Mouse (Mus musculus) kidney, embryonic 15.5 days (tissue): ENCODE data around the gene Ccpg1. TPM values are rescaled to one million over a fixed set of nuclear protein-coding genes. Genes with fewer than 3 reads are reported as not detected.

ENCODE experiments used
- ATAC-seq: fragments of 200-750 bp; cut with Nextera tagmentation; replicated peaks from 2 replicates; pipeline ENCODE4 v1.8.0; 2017; ENCODE audit warnings: moderate TSS enrichment; ENCODE audit not compliant: low FRiP score
- H3K27ac ChIP-seq: fragments of 300-500 bp; sonication (generic); 2 replicates; pipeline ENCODE4 v1.5.1; 2015; ENCODE audit warnings: mild to moderate bottlenecking, inconsistent platforms
- H3K27me3 ChIP-seq: fragments of 300-500 bp; sonication (generic); 2 replicates; pipeline ENCODE4 v1.6.1; 2015; ENCODE audit warnings: inconsistent platforms
- H3K36me3 ChIP-seq: fragments of 300-500 bp; sonication (generic); 2 replicates; pipeline ENCODE4 v1.6.1; 2015; ENCODE audit warnings: inconsistent platforms
- H3K4me1 ChIP-seq: fragments of 300-500 bp; sonication (generic); 2 replicates; pipeline ENCODE4 v1.6.1; 2015; ENCODE audit warnings: inconsistent platforms
- H3K4me2 ChIP-seq: fragments of 300-500 bp; sonication (generic); 2 replicates; pipeline ENCODE4 v1.6.1; 2015; ENCODE audit warnings: moderate library complexity, mild to moderate bottlenecking, inconsistent platforms
- H3K4me3 ChIP-seq: fragments of 300-500 bp; sonication (generic); replicated peaks from 2 replicates; pipeline ENCODE4 v1.5.1; 2015; ENCODE audit warnings: mild to moderate bottlenecking, inconsistent platforms
- H3K9ac ChIP-seq: fragments of 300-500 bp; sonication (generic); 2 replicates; pipeline ENCODE4 v1.6.1; 2015; ENCODE audit warnings: mild to moderate bottlenecking, inconsistent platforms
- H3K9me3 ChIP-seq: fragments of 300-500 bp; sonication (generic); replicated peaks from 2 replicates; pipeline ENCODE4 v1.6.1; 2016; ENCODE audit warnings: inconsistent platforms
- WGBS: fragments of 180-500 bp; shearing (Covaris S2); methylation state at CpG from one replicate; pipeline ENCODE4 v1.1.7; 2015; ENCODE audit warnings: mixed read lengths; 5-methylcytosine and 5-hydroxymethylcytosine counted together
- microRNA-seq: library from miRNA; unstranded; fragments of <30 nt; microRNA quantifications from one replicate; pipeline ENCODE4, GENCODE M21; 2016
- polyA plus RNA-seq: library from polyadenylated mRNA; unstranded; fragments of >200 nt; fragmentation: Nextera tagmentation; extraction: Ambion mirVana; gene quantifications from 2 replicates; pipeline ENCODE4 v1.2.1, GENCODE M21; 2015

The Ccpg1 gene
- polyA plus RNA-seq, 1 experiment from 2014 or later = 34.7 TPM

DNA sequence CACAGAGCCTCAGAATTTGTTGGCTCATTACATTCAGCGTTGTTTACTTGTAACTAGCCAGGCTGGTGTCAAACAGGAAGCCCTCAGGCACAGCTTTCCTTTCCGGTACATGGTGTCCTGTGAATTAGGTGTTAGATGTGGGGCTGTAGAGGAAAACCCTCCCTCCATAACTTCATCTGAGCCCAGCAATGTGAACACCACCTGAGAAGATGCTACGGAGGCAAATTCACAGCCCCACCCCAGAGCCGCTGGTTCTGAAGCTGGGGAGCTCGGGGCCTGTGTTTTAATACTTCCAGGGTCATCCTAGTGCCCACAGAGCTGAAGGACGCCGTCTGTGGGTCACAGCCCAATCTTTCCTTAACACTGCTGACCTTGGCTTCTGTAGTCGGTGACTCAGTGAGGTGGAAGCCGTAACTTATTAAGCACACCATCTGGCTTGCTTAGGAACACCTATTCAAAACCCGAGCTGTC is 70.2 kb downstream of the Ccpg1 start:
- 0 out of 2 replicates have a peak, but pooled peaks cover 5% of the 10 kb centered on the region for H3K4me1 ChIP-seq
- H3K4me2 ChIP-seq = no peak overlapping the region
- no peak overlapping the region for H3K4me3 ChIP-seq
- ATAC-seq = no peak
- 45% methylated on average over 10 of the region's 10 CpGs for WGBS
- H3K36me3 ChIP-seq = no peaks in the 10 kb centered on the region
- no peaks in the 10 kb centered on the region for H3K9me3 ChIP-seq
- H3K27me3 ChIP-seq = no peaks in the 10 kb centered on the region
- H3K27ac ChIP-seq = no peak overlapping the region
- no peak overlapping the region for H3K9ac ChIP-seq

DNA sequence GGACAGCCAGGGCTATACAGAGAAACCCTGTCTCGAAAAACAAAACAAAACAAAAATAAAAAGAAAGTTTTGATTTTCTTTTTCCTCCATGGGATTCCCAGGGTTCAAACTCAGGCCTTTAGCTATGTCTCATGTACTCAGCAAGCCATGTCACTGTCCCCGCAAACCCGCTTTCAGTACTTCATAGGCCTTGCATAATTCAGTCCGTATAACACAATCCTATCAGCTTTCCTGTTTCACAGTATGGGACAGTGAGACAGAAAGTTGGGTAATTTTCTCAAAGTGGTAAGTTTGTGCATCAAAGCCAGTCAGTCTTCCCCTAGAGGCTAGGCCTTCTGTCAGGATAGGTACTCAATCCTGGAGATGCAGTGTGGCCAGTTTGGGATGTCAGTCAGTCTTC is 74.0 kb downstream of the Ccpg1 start:
- H3K9ac ChIP-seq = no peak overlapping the region
- no peak for ATAC-seq
- no peaks in the 10 kb centered on the region for H3K9me3 ChIP-seq
- H3K27me3 ChIP-seq = no peaks in the 10 kb centered on the region
- 85% methylated on average over 4 of the region's 4 CpGs for WGBS
- no peak overlapping the region for H3K4me2 ChIP-seq
- peaks cover 9% of the 10 kb centered on the region for H3K4me1 ChIP-seq
- H3K36me3 ChIP-seq = no peaks in the 10 kb centered on the region
- H3K27ac ChIP-seq = no peak overlapping the region
- H3K4me3 ChIP-seq = no peak overlapping the region

DNA sequence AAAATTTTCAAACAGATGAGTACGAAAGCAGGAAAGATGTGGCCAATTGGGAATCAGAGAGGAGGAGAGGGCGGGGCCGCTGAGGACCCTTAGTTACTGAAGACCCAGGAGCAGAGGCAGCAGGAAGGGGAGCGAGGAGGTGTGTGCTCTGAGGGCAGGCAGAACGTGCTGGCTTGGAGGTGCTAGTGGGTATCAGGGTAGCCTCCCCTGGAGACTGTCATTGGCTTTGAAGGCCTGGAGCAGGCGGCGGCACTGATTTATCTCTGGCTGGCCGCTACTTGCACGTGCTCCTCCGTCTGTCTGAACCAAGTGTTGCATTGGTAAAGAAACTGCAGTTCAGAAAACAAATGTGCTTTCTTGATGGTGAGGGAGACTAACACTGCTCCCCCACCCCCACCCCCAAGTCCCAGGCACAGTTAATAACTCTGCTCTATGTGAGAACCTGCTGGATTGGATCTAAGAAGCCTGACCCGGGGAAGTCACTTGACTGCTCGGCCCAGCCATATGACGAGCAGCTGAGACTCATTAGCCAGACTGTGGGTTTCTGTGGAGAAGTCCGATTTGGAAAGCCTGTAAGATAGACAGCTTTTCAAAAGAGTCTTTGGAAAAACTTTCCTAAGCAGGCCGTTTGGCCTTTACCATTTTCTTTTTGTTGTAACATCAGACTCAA is 78.5 kb downstream of the Ccpg1 start:
- ATAC-seq = 0 out of 2 replicates have a peak, but pooled peaks have one; percentile 23
- Histone ChIP-seq H3K36me3 (no peaks in the 10 kb centered on the region), H3K27me3 (no peaks in the 10 kb centered on the region), H3K9ac (no peak overlapping the region), H3K4me1 (peaks cover 27% of the 10 kb centered on the region), H3K4me2 (peak overlapping the region; percentile 56), H3K9me3 (no peaks in the 10 kb centered on the region), H3K4me3 (peak overlapping the region; percentile 24; the same call in 1 of the 2 replicates), H3K27ac (0 out of 2 replicates have a peak overlapping the region, but pooled peaks have one; percentile 41)
- 16% methylated on average over 15 of the region's 15 CpGs for WGBS

Small RNA genes within 50 kb of the gene (microRNA-seq; reads per million reads assigned to microRNA genes)
- not detected for gene Gm27353

Other genes starting within 250 kb of the Ccpg1 start
- 2.1 and 2.6 TPM in 2 replicates for gene Prtg, start 178.6 kb upstream of the Ccpg1 start, polyA plus RNA-seq
- gene Pygo1, start 59.8 kb upstream of the Ccpg1 start, polyA plus RNA-seq = 5.4 TPM in 2 replicates
- gene Dyx1c1, start 26.6 kb upstream of the Ccpg1 start, polyA plus RNA-seq = 1.9 and 2.8 TPM in 2 replicates
- gene Gm44503, start 26.6 kb upstream of the Ccpg1 start, polyA plus RNA-seq = not detected in 2 replicates
- gene Ccpg1os, start within 50 bp of the Ccpg1 start, polyA plus RNA-seq = 20.6 and 22.8 TPM in 2 replicates
- gene Pigb, start 54.9 kb downstream of the Ccpg1 start, polyA plus RNA-seq = 16.2 and 16.3 TPM in 2 replicates
- gene Rab27a, start 59.4 kb downstream of the Ccpg1 start, polyA plus RNA-seq = 5.2 and 7.1 TPM in 2 replicates
- 0.13 TPM in 1 of 2 replicates, not detected in the other for gene Khdc3, start 116.4 kb downstream of the Ccpg1 start, polyA plus RNA-seq
- gene Gm20509, start 117.0 kb downstream of the Ccpg1 start, polyA plus RNA-seq = not detected in 2 replicates
- 119 and 126 TPM in 2 replicates for gene Rsl24d1, start 128.0 kb downstream of the Ccpg1 start, polyA plus RNA-seq